Mouse (Mus musculus) frontal cortex, postnatal 14 days (tissue): Measurements from ENCODE around the gene Crtap.
"Not testable (repeated sequence)": the region's sequence is repeated elsewhere in the genome, so short reads cannot be mapped to it uniquely, and the experiment has no call there.

ENCODE experiments used
- DNase-seq, 2 experiments: peaks; one replicate each; pipeline ENCODE4 v3.0.0; 2022; ENCODE audit warnings: low spot score in 2 of 2

Crtap gene

GRCm38 (mm10) chr9:114395258-114395657 is 4.8 kb upstream of the Crtap start:
- no peak for DNase-seq

- no peak for DNase-seq
Observed at GRCm38 (mm10) chr9:114394677-114395076, 4.2 kb upstream of the Crtap start.

- DNase-seq = not testable (repeated sequence)
Observed at GRCm38 (mm10) chr9:114394136-114394535, 3.7 kb upstream of the Crtap start.

GRCm38 (mm10) chr9:114390749-114391075 is 237 bp upstream of the Crtap start:
- DNase-seq = no peak

- DNase-seq = no peak
Observed at GRCm38 (mm10) chr9:114389371-114389904, 1.0 kb downstream of the Crtap start.

GRCm38 (mm10) chr9:114388701-114389370 is 1.6 kb downstream of the Crtap start:
- no peak for DNase-seq

GRCm38 (mm10) chr9:114388288-114388687 is 2.2 kb downstream of the Crtap start:
- no peak for DNase-seq

GRCm38 (mm10) chr9:114387086-114387485 is 3.4 kb downstream of the Crtap start:
- no peak for DNase-seq

GRCm38 (mm10) chr9:114385160-114385559 is 5.3 kb downstream of the Crtap start:
- no peak for DNase-seq

GRCm38 (mm10) chr9:114384691-114385090 is 5.8 kb downstream of the Crtap start:
- DNase-seq = no peak

GRCm38 (mm10) chr9:114382936-114383710 is 7.4 kb downstream of the Crtap start:
- DNase-seq = no peak

GRCm38 (mm10) chr9:114380881-114381733 is 9.4 kb downstream of the Crtap start:
- DNase-seq = no peak

GRCm38 (mm10) chr9:114379871-114380270 is 10.6 kb downstream of the Crtap start:
- no peak for DNase-seq

- DNase-seq = no peak
Observed at GRCm38 (mm10) chr9:114377168-114377567, 13.3 kb downstream of the Crtap start.

GRCm38 (mm10) chr9:114375276-114375962 is 15.1 kb downstream of the Crtap start:
- no peak for DNase-seq

GRCm38 (mm10) chr9:114371717-114372116 is 18.8 kb downstream of the Crtap start:
- DNase-seq = not testable (repeated sequence)

- not testable (repeated sequence) for DNase-seq
Observed at GRCm38 (mm10) chr9:114369389-114369788, 21.1 kb downstream of the Crtap start.

GRCm38 (mm10) chr9:114368471-114368858 is 22.0 kb downstream of the Crtap start:
- DNase-seq = no peak

GRCm38 (mm10) chr9:114367783-114368470 is 22.5 kb downstream of the Crtap start:
- peak; percentile 62 to 75 for DNase-seq

- not testable (repeated sequence) for DNase-seq
Observed at GRCm38 (mm10) chr9:114329855-114330254, 60.6 kb downstream of the Crtap start, which contains the start of gene Bcl2a1c. Bcl2a1c (plus strand) TSS chr9:114330135.

- not testable (repeated sequence) for DNase-seq
Observed at GRCm38 (mm10) chr9:114328332-114328731, 62.1 kb downstream of the Crtap start.
